Mouse (Mus musculus): ENCODE measurements around the gene Mrps7. TPM values are rescaled to one million over a fixed set of nuclear protein-coding genes. Genes with fewer than 3 reads are reported as not detected.
"Not testable (repeated sequence)": the region's sequence is repeated elsewhere in the genome, so short reads cannot be mapped to it uniquely, and the experiment has no call there.

Gene Mrps7
- total RNA-seq, 2 experiments from 2014 or later: 5.1 to 22.2 TPM

GRCm38 (mm10) chr11:115642705-115643104 is 39.0 kb downstream of the Mrps7 start:
- ATAC-seq (replicated peaks; ENCODE audit: low FRiP score, poor library complexity, severe bottlenecking): no peak

- no peak for ATAC-seq (replicated peaks; ENCODE audit: low FRiP score, poor library complexity, severe bottlenecking)
Measured at GRCm38 (mm10) chr11:115643265-115643664, 39.5 kb downstream of the Mrps7 start.

GRCm38 (mm10) chr11:115644308-115644707 is 40.6 kb downstream of the Mrps7 start:
- ATAC-seq (replicated peaks; ENCODE audit: low FRiP score, poor library complexity, severe bottlenecking): no peak

- ATAC-seq (replicated peaks; ENCODE audit: low FRiP score, poor library complexity, severe bottlenecking): not testable (repeated sequence)
Measured at GRCm38 (mm10) chr11:115645498-115645897, 41.8 kb downstream of the Mrps7 start.

GRCm38 (mm10) chr11:115646439-115646838 is 42.7 kb downstream of the Mrps7 start:
- no peak for ATAC-seq (replicated peaks; ENCODE audit: low FRiP score, poor library complexity, severe bottlenecking)

GRCm38 (mm10) chr11:115647459-115647858 is 43.7 kb downstream of the Mrps7 start:
- ATAC-seq (replicated peaks; ENCODE audit: low FRiP score, poor library complexity, severe bottlenecking): 0 out of 2 replicates have a peak, but pooled peaks have one; percentile 62

GRCm38 (mm10) chr11:115649706-115650105 is 46.0 kb downstream of the Mrps7 start:
- ATAC-seq (replicated peaks; ENCODE audit: low FRiP score, poor library complexity, severe bottlenecking): no peak

GRCm38 (mm10) chr11:115651680-115652079 is 48.0 kb downstream of the Mrps7 start:
- ATAC-seq (replicated peaks; ENCODE audit: low FRiP score, poor library complexity, severe bottlenecking): no peak

- ATAC-seq (replicated peaks; ENCODE audit: low FRiP score, poor library complexity, severe bottlenecking): no peak
Measured at GRCm38 (mm10) chr11:115653194-115653593, 49.5 kb downstream of the Mrps7 start.

GRCm38 (mm10) chr11:115654128-115654527 is 50.4 kb downstream of the Mrps7 start:
- no peak for ATAC-seq (replicated peaks; ENCODE audit: low FRiP score, poor library complexity, severe bottlenecking)

Other genes starting within 250 kb of the Mrps7 start
- not detected in 2 replicates for gene Hid1, start 236.2 kb upstream of the Mrps7 start, total RNA-seq (2015; ENCODE audit: low replicate concordance)
- gene Hid1, start 236.2 kb upstream of the Mrps7 start, total RNA-seq (2017; ENCODE audit: low replicate concordance): not detected in 2 replicates
- not detected in 2 replicates for gene Cdr2l, start 222.0 kb upstream of the Mrps7 start, total RNA-seq (2015; ENCODE audit: low replicate concordance)
- not detected in 2 replicates for gene Cdr2l, start 222.0 kb upstream of the Mrps7 start, total RNA-seq (2017; ENCODE audit: low replicate concordance)
- 12.6 and 24.1 TPM in 2 replicates for gene Mrpl58, start 200.2 kb upstream of the Mrps7 start, total RNA-seq (2015; ENCODE audit: low replicate concordance)
- gene Mrpl58, start 200.2 kb upstream of the Mrps7 start, total RNA-seq (2017; ENCODE audit: low replicate concordance): 16.6 and 30.3 TPM in 2 replicates
- 520 and 620 TPM in 2 replicates for gene Atp5h, start 184.0 kb upstream of the Mrps7 start, total RNA-seq (2015; ENCODE audit: low replicate concordance)
- 410 and 415 TPM in 2 replicates for gene Atp5h, start 184.0 kb upstream of the Mrps7 start, total RNA-seq (2017; ENCODE audit: low replicate concordance)
- 4.2 and 14.1 TPM in 2 replicates for gene Kctd2, start 183.8 kb upstream of the Mrps7 start, total RNA-seq (2015; ENCODE audit: low replicate concordance)
- 8.3 and 16.9 TPM in 2 replicates for gene Kctd2, start 183.8 kb upstream of the Mrps7 start, total RNA-seq (2017; ENCODE audit: low replicate concordance)
- not detected in 2 replicates for gene Trim80, start 163.4 kb upstream of the Mrps7 start, total RNA-seq (2015; ENCODE audit: low replicate concordance)
- not detected in 2 replicates for gene Trim80, start 163.4 kb upstream of the Mrps7 start, total RNA-seq (2017; ENCODE audit: low replicate concordance)
- gene Slc16a5, start 141.5 kb upstream of the Mrps7 start, total RNA-seq (2015; ENCODE audit: low replicate concordance): not detected in 2 replicates
- gene Slc16a5, start 141.5 kb upstream of the Mrps7 start, total RNA-seq (2017; ENCODE audit: low replicate concordance): 1.0 TPM in 1 of 2 replicates, not detected in the other
- 1.8 TPM in 1 of 2 replicates, not detected in the other for gene Armc7, start 128.3 kb upstream of the Mrps7 start, total RNA-seq (2015; ENCODE audit: low replicate concordance)
- gene Armc7, start 128.3 kb upstream of the Mrps7 start, total RNA-seq (2017; ENCODE audit: low replicate concordance): 2.7 TPM in 2 replicates
- gene Nt5c, start 112.1 kb upstream of the Mrps7 start, total RNA-seq (2015; ENCODE audit: low replicate concordance): 13.0 and 22.3 TPM in 2 replicates
- 9.8 and 37.2 TPM in 2 replicates for gene Nt5c, start 112.1 kb upstream of the Mrps7 start, total RNA-seq (2017; ENCODE audit: low replicate concordance)
- gene Jpt1, start 89.5 kb upstream of the Mrps7 start, total RNA-seq (2015; ENCODE audit: low replicate concordance): 168 and 177 TPM in 2 replicates
- 225 and 235 TPM in 2 replicates for gene Jpt1, start 89.5 kb upstream of the Mrps7 start, total RNA-seq (2017; ENCODE audit: low replicate concordance)
- 450 and 609 TPM in 2 replicates for gene Sumo2, start 67.6 kb upstream of the Mrps7 start, total RNA-seq (2015; ENCODE audit: low replicate concordance)
- 286 and 389 TPM in 2 replicates for gene Sumo2, start 67.6 kb upstream of the Mrps7 start, total RNA-seq (2017; ENCODE audit: low replicate concordance)
- 78.9 and 133 TPM in 2 replicates for gene Nup85, start 39.5 kb upstream of the Mrps7 start, total RNA-seq (2015; ENCODE audit: low replicate concordance)
- 141 and 174 TPM in 2 replicates for gene Nup85, start 39.5 kb upstream of the Mrps7 start, total RNA-seq (2017; ENCODE audit: low replicate concordance)
- gene Gga3, start 126 bp downstream of the Mrps7 start, total RNA-seq (2015; ENCODE audit: low replicate concordance): 18.0 and 20.9 TPM in 2 replicates
- gene Gga3, start 126 bp downstream of the Mrps7 start, total RNA-seq (2017; ENCODE audit: low replicate concordance): 20.7 and 33.2 TPM in 2 replicates
- 62.3 and 66.7 TPM in 2 replicates for gene Mif4gd, start 9.0 kb downstream of the Mrps7 start, total RNA-seq (2015; ENCODE audit: low replicate concordance)
- gene Mif4gd, start 9.0 kb downstream of the Mrps7 start, total RNA-seq (2017; ENCODE audit: low replicate concordance): 36.5 and 69.8 TPM in 2 replicates
- 3.2 and 7.1 TPM in 2 replicates for gene Slc25a19, start 24.4 kb downstream of the Mrps7 start, total RNA-seq (2015; ENCODE audit: low replicate concordance)
- gene Slc25a19, start 24.4 kb downstream of the Mrps7 start, total RNA-seq (2017; ENCODE audit: low replicate concordance): 2.0 and 6.4 TPM in 2 replicates
- gene Grb2, start 104.7 kb downstream of the Mrps7 start, total RNA-seq (2015; ENCODE audit: low replicate concordance): 36.8 and 49.5 TPM in 2 replicates
- gene Grb2, start 104.7 kb downstream of the Mrps7 start, total RNA-seq (2017; ENCODE audit: low replicate concordance): 10.1 and 29.1 TPM in 2 replicates
- 32.1 and 36.9 TPM in 2 replicates for gene Tmem94, start 161.5 kb downstream of the Mrps7 start, total RNA-seq (2015; ENCODE audit: low replicate concordance)
- gene Tmem94, start 161.5 kb downstream of the Mrps7 start, total RNA-seq (2017; ENCODE audit: low replicate concordance): 35.2 and 35.3 TPM in 2 replicates
- gene Caskin2, start 209.7 kb downstream of the Mrps7 start, total RNA-seq (2015; ENCODE audit: low replicate concordance): 6.7 and 13.0 TPM in 2 replicates
- 5.6 and 6.0 TPM in 2 replicates for gene Caskin2, start 209.7 kb downstream of the Mrps7 start, total RNA-seq (2017; ENCODE audit: low replicate concordance)
- gene Tsen54, start 210.8 kb downstream of the Mrps7 start, total RNA-seq (2015; ENCODE audit: low replicate concordance): 4.0 and 12.6 TPM in 2 replicates
- gene Tsen54, start 210.8 kb downstream of the Mrps7 start, total RNA-seq (2017; ENCODE audit: low replicate concordance): 3.6 and 4.3 TPM in 2 replicates
- gene Llgl2, start 220.1 kb downstream of the Mrps7 start, total RNA-seq (2015; ENCODE audit: low replicate concordance): 1.7 TPM in 1 of 2 replicates, not detected in the other
- gene Llgl2, start 220.1 kb downstream of the Mrps7 start, total RNA-seq (2017; ENCODE audit: low replicate concordance): 0.26 and 1.8 TPM in 2 replicates